Mouse (Mus musculus) small intestine, adult 2 months (tissue): ENCODE measurements at regions not wholly inside any gene's neighbourhood (a gene's known extent, or its start where the extent isn't known, plus 50 kb on each side); places are given as distances from the start of the nearest gene placed in this dataset.

Experiments used
- H3K27ac ChIP-seq: fragments of 200-500 bp; 2 replicates; pipeline ENCODE4 v1.5.1; 2012; ENCODE audit warnings: low read depth, low read length, control low read depth, inconsistent platforms; ENCODE audit not compliant: insufficient read depth
- H3K27me3 ChIP-seq: fragments of 200-500 bp; 2 replicates; pipeline ENCODE4 v1.6.1; 2012; ENCODE audit warnings: mild to moderate bottlenecking, moderate library complexity, low read length, inconsistent platforms; ENCODE audit not compliant: control insufficient read depth, insufficient read depth
- H3K36me3 ChIP-seq: fragments of 200-500 bp; 2 replicates; pipeline ENCODE4 v1.6.1; 2012; ENCODE audit warnings: mild to moderate bottlenecking, low read length, control low read depth, inconsistent platforms; ENCODE audit not compliant: control insufficient read depth, insufficient read depth
- H3K4me1 ChIP-seq: fragments of 200-500 bp; 2 replicates; pipeline ENCODE4 v1.6.1; 2012; ENCODE audit warnings: low read length, inconsistent platforms, mixed read lengths; ENCODE audit not compliant: control insufficient read depth, insufficient read depth, insufficient read length
- H3K4me3 ChIP-seq: fragments of 200-500 bp; 2 replicates; pipeline ENCODE4 v1.5.1; 2012; ENCODE audit warnings: low read depth, mild to moderate bottlenecking, control low read depth, inconsistent platforms, low read length, moderate library complexity
- CTCF ChIP-seq: fragments of 200-500 bp; IDR thresholded peaks from 2 replicates; pipeline ENCODE4 v1.5.1; 2012; ENCODE audit warnings: low read depth, mild to moderate bottlenecking, control low read depth, inconsistent platforms, low read length, moderate library complexity, mixed read lengths; ENCODE audit not compliant: insufficient replicate concordance, insufficient read length; ENCODE audit errors: extremely low read depth
- POLR2A ChIP-seq: fragments of 200-500 bp; IDR thresholded peaks from 2 replicates; pipeline ENCODE4 v1.6.1; 2012; ENCODE audit warnings: low read depth, mild to moderate bottlenecking, control low read depth, inconsistent platforms, low read length, moderate library complexity
- WGBS: fragments of 180-500 bp; shearing (Covaris S2); methylation state at CpG from one replicate; pipeline ENCODE4 v1.1.7; 2018; 5-methylcytosine and 5-hydroxymethylcytosine counted together

- H3K27ac ChIP-seq: no peak overlapping the region
- H3K36me3 ChIP-seq: no peaks in the 10 kb centered on the region
- no peaks in the 10 kb centered on the region for H3K4me1 ChIP-seq
- WGBS: 77% methylated on average over 10 of the region's 10 CpGs
- H3K4me3 ChIP-seq: no peak overlapping the region
- TF ChIP-seq CTCF (no peak), POLR2A (no peak)
- H3K27me3 ChIP-seq: no peaks in the 10 kb centered on the region
These were observed 253.0 kb upstream of the Adcy2 start for GRCm38 (mm10) chr13:69252335-69252734.

GRCm38 (mm10) chr13:69260485-69260884, 261.1 kb upstream of the Adcy2 start:
- Histone ChIP-seq H3K4me1 (no peaks in the 10 kb centered on the region), H3K36me3 (no peaks in the 10 kb centered on the region), H3K27ac (no peak overlapping the region), H3K27me3 (no peaks in the 10 kb centered on the region), H3K4me3 (no peak overlapping the region)
- TF ChIP-seq POLR2A (no peak), CTCF (no peak)
- WGBS: 78% methylated on average over 5 of the region's 5 CpGs

GRCm38 (mm10) chr13:69260972-69261371, 261.6 kb upstream of the Adcy2 start:
- Histone ChIP-seq H3K4me1 (no peaks in the 10 kb centered on the region), H3K27me3 (no peaks in the 10 kb centered on the region), H3K36me3 (no peaks in the 10 kb centered on the region), H3K4me3 (no peak overlapping the region), H3K27ac (no peak overlapping the region)
- WGBS: 79% methylated on average over 4 of the region's 4 CpGs
- TF ChIP-seq CTCF: no peak

GRCm38 (mm10) chr13:69263722-69264121, 264.4 kb upstream of the Adcy2 start:
- Histone ChIP-seq H3K4me1 (no peaks in the 10 kb centered on the region), H3K36me3 (no peaks in the 10 kb centered on the region), H3K4me3 (no peak overlapping the region), H3K27ac (no peak overlapping the region), H3K27me3 (no peaks in the 10 kb centered on the region)
- WGBS: 80% methylated on average over 3 of the region's 3 CpGs
- no peak for TF ChIP-seq CTCF
- TF ChIP-seq POLR2A: no peak

- Histone ChIP-seq H3K4me1 (no peaks in the 10 kb centered on the region), H3K27ac (no peak overlapping the region), H3K27me3 (no peaks in the 10 kb centered on the region), H3K4me3 (no peak overlapping the region), H3K36me3 (no peaks in the 10 kb centered on the region)
- TF ChIP-seq POLR2A (no peak), CTCF (no peak)
- WGBS: 65% methylated on average over 1 of the region's 1 CpGs
These were observed 266.7 kb upstream of the Adcy2 start for GRCm38 (mm10) chr13:69266071-69266470.

GRCm38 (mm10) chr13:69272506-69272905, 261.0 kb upstream of the Nsun2 start:
- no peaks in the 10 kb centered on the region for H3K27me3 ChIP-seq
- 31% methylated on average over 3 of the region's 3 CpGs for WGBS
- H3K4me1 ChIP-seq: no peaks in the 10 kb centered on the region
- TF ChIP-seq POLR2A (no peak), CTCF (no peak)
- H3K36me3 ChIP-seq: no peaks in the 10 kb centered on the region
- H3K27ac ChIP-seq: no peak overlapping the region
- H3K4me3 ChIP-seq: no peak overlapping the region

GRCm38 (mm10) chr13:69279647-69280046, 253.9 kb upstream of the Nsun2 start:
- H3K4me1 ChIP-seq: no peaks in the 10 kb centered on the region
- no peak overlapping the region for H3K27ac ChIP-seq
- H3K27me3 ChIP-seq: no peaks in the 10 kb centered on the region
- H3K4me3 ChIP-seq: no peak overlapping the region
- no peaks in the 10 kb centered on the region for H3K36me3 ChIP-seq
- WGBS: 73% methylated on average over 8 of the region's 8 CpGs
- no peak for TF ChIP-seq POLR2A
- TF ChIP-seq CTCF: no peak

GRCm38 (mm10) chr13:69294483-69294882, 239.1 kb upstream of the Nsun2 start:
- no peak overlapping the region for H3K4me3 ChIP-seq
- 86% methylated on average over 1 of the region's 1 CpGs for WGBS
- H3K27me3 ChIP-seq: no peaks in the 10 kb centered on the region
- TF ChIP-seq POLR2A (no peak), CTCF (no peak)
- H3K27ac ChIP-seq: no peak overlapping the region
- no peaks in the 10 kb centered on the region for H3K36me3 ChIP-seq
- H3K4me1 ChIP-seq: no peaks in the 10 kb centered on the region
